Mouse (Mus musculus) layer of hippocampus, adult 9-11 months (tissue): Measurements from ENCODE around the gene Pon3.

ENCODE experiments used
- DNase-seq: peaks from one replicate; pipeline ENCODE4 v3.0.0; 2022

Gene Pon3

DNA sequence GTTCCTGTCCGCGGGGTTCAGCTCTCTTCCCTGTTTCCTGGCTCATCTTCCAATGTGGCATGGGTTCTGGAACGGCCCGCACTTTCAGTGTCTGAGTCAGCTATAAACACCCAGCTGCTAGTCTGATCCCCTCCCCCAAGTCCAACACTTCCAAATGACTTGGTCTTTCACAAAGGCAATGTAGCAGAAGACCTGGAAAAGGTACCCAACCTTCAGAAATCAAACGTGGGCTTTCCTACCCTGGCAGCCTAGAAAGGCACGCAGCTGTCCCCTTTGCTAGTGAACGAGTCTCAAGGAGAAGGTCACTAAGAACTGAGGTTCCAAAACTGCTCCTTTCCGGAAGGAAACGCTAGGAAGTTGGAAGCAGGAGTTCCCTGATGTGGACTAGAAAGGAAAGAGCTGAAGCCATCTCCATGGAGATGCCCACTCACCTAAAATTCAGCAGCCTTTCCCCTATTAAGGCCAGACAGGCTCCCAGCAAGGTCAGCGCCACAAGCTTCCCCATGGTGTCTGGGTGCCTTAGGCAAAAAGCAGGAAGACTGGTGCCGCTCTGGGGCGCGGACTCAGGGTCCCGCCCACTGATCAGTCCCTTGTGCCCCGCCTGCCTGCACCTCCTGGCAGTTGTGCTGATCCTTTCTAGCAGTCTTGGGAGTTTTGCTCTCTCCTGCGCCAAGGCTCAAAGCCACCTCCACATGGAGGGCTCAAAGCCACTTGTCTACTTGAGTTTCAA, at the start of gene Pon3:
Pon3 (minus strand) TSS at position 565 of the 730 bp plus-strand sequence.
- peak; percentile 19 for DNase-seq

DNA sequence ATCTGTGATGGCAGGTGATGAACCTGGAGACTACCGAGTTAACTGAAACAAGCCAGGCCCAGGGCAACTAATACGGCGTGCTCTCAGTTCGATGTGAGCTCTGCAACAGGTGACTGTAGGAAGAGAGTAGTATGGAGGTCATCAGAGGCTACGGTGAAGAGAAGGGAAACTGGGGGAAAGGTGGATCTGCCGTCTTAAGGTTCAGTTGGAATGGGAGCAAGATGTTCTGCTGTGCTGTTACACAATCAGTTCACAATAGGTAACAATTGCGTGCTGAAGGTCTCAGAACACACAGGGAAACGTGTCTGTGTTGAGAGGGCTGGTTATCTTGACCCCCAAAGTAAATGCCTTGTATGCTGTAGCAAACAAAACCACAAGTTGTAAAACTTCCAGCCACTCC, 48.9 kb upstream of the Pon3 start:
- DNase-seq = no peak

DNA sequence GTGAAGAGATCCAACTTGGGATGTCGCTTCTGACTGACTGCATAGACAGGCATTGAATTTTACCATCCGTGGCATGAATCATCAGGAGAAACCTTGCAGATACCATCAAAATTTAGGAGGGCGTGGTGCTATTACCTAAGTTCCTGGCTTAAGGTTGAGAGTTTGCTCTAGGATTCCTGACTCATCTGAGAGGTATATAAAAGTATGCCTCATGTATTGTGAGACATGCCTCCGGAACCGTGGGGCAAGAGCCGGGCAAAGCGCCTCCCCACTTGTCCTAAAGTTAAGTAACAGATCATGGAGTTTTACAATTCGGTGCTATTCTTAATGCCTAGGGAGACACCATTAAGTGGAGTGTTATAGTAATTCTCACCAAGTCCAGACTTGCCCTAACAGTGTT, 44.5 kb upstream of the Pon3 start:
- DNase-seq = no peak

DNA sequence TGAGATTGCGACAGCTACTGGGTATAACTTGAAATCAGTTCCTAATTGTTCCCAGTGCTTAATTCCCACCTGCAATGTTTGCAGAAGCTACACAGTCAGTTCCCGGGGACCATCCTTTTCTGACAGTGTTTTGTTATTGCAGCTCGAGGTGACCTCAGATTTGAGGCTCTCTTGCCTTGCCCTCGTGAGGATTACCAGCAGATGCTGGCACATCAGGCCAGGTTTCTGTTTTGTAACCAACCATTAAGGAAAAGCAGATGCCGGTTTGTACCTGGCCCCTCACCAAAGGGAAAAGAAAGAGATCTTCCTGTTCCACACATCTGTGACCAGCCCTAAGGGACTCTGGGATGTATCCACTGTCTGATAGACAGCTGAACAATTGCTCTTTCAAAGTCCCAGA, 43.5 kb upstream of the Pon3 start:
- no peak for DNase-seq

DNA sequence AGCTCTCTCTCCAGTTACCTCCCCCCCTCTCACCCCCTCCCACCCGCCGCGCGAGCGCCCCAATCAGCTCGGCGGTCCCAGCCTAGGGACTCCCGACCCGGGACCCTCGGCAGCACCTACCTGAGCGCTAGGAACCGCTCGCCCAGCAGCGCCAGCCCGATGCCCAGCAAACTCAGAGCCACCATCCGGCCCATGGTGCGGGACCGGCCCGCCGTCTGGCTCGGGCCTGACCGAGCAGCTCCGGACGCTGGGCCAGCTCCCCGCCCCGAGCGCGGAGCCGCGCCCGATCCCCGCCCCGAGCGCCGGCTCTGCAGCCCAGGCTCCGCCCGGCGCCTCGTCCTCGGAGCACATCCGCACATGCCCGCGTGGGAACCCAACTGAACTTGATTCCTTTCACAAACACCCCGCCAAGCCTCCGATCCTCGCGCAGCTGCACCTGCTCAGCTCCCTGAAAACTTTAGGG, 42.0 kb upstream of the Pon3 start, which contains the start of gene Pon2:
Pon2 (minus strand) TSS at position 364 of the 463 bp plus-strand sequence.
- peak; percentile 56 for DNase-seq

DNA sequence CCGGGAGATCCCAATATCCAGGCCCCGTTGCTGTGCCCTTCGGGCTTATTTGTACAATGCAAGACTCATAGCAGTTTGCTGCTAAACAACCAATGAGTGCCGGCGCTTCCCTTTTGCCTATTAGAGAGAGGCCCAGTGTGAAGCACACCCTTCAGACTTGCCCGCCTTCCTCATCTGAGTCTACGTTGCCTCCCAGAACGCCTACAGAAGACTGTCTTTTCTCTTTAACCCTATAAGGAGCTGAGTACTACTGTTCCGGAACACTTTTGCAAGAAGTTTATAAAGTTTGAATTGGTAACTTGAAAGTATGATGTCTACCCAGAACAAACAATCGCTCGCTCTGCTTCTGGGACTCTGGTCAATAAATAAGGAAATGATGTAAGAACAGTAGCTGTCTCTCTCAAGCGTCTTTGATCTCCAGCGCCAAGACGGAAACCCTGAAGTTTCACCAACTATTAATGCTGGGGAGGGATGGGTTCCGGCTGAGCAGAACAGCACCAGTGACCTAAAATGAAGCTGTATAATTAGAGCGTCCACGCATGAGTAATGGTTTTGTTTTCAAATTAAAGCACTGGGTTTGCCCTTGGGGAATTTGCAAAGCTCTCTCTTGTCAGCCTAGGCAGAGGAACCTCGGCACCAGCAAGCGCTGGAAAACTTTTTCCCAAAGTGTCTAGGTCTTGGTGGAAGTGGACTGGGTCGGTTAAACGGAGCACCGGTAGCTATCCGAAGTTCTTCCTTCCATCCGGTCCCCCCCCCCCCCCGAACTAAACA, 41.4 kb upstream of the Pon3 start:
- peak; percentile 29 for DNase-seq

DNA sequence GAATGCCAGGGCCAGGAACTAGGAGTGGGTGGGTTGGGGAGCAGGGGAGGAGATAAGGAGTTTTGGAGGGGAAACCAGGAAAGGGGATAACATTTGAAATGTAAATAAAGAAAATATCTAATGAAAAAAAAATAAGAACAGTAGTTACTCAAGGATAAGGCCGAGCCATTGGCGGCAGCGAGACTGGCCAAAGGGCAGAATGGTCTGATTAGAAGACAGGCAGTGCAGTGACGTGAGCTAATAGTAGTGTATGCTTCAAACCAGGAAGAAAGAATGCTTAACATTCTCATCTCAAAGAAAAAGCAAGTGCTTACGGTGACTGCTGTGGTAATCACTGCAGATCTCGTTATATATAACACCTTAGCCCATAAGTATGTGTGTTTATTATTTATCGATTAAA, 40.0 kb upstream of the Pon3 start:
- no peak for DNase-seq

DNA sequence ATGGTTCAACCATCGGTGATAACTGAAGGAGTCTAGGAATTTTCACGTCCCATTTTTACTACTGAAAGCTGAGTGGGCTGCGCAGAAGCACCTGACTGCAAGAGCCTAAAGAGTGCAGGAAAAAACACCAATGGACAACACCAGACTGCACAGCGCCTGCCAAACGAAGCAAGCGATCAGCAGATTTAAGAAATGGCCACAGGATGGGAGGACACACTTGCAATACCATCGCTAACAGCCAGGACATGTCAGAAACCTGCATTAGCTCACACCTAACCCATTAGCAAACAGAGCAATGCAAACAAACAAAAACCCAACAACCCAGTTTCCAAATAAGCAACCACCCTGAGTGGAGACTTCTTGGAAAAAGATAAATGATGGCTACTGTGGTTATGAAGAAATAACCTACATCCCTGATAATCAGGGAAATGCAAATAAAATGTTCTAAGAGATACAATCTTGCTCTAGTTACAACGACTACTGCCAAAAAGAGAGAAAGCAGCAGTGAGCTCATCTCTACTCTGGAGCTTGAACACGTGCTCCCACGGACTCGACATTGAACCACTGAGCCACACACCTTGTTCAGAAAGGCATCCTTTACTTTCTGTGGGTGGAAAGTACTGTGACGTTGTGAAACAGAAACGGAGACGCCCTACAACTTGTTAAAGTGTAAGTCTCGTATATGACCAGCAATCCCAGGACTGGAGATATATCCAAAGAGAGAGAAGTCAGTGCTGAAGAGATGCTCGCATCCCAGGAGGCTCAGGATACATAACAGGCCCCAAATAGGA, 38.8 kb upstream of the Pon3 start:
- no peak for DNase-seq

DNA sequence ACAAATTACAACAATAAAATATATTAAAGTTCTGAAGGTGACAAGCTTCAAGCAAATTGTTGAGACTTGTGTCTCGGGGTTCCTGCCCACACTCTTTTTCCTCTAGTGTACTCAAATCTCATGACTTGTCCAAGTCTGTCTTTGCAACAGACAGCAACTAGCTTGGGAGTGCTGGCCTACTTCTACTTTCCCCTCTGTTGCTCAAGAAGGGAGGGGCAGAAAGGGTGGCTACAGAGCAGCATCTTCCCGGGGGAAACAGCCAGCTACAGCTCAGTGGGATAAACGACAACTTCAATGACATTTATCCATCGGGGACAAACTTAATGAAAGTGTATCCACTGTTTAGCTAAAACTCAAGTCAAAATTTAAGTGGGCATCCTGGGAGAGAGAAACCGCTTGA, 36.8 kb upstream of the Pon3 start:
- no peak for DNase-seq

DNA sequence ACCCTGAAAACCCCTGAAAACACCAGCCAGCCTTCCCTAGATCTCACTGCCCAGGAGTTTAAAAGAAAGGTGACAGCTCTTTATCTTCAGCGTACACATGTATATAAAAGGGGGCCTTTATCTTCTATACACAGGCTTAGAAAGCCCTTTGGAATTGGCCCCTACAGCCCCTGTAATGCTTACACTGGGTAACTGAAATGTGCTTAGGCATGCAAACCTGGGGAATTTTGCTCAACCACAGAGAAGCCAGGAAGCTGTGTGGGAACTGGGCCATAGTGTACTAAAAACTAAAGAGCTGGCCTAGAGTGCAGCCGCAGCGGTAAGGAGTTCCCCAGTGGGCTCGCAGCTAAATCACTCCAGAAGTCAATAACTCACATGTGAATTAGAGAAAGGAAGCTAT, 35.4 kb upstream of the Pon3 start:
- DNase-seq = no peak

DNA sequence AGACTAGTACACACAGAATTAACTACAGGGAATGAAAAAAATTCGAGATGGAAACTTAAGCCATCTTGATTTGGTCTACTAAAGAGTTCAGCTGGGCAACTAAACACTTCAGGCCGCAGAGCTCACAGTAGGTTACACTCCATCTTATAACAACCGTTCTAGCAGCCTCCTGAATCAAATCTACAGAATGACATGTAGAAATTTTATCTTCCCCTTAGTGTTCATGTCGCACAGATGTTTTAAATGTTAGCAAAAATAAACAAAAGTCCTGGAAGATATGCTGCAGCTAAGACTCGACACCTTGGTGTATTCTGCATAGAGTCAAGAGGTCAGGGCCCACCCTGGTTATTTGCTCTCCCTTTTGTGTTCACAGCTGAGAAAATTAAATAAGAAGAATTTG, 31.8 kb upstream of the Pon3 start:
- DNase-seq = no peak

DNA sequence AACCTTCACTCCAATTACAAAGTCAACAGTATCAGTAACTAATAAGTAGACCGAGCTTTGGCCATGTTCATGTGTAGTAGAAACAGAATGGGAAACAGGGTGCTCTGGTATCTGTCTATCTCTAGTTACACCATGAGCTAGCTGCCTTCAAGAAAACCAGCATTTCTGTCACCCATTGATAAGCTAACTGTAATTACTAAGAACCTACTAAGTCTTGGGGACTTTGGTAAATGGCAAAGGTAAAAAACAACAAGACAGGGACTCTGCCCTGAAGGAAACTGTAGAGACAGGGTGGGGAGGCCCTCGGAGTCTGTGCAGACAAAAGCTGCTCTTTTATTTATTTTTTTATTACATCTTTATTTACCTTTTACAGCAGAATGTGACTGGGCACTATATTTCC, 31.3 kb upstream of the Pon3 start:
- DNase-seq = no peak

DNA sequence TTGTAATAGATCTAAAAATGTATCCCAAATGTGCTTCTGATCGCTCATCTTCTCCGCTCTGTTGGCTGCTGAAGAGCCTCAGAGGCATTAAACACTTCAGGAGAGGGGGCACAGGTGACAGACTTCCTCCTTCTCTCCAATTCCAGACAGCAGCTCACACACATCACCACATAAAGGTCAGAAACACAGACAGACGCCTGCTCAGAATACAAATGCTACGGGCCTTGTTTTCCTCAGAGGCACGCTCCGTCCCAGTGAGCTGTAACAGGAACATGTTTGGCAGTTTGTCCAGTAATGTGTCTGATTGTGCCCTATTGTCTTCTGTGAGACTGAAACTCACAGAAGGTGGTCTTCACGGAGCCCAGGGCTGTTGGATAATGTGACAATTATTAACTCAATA, 26.3 kb upstream of the Pon3 start:
- DNase-seq = no peak

DNA sequence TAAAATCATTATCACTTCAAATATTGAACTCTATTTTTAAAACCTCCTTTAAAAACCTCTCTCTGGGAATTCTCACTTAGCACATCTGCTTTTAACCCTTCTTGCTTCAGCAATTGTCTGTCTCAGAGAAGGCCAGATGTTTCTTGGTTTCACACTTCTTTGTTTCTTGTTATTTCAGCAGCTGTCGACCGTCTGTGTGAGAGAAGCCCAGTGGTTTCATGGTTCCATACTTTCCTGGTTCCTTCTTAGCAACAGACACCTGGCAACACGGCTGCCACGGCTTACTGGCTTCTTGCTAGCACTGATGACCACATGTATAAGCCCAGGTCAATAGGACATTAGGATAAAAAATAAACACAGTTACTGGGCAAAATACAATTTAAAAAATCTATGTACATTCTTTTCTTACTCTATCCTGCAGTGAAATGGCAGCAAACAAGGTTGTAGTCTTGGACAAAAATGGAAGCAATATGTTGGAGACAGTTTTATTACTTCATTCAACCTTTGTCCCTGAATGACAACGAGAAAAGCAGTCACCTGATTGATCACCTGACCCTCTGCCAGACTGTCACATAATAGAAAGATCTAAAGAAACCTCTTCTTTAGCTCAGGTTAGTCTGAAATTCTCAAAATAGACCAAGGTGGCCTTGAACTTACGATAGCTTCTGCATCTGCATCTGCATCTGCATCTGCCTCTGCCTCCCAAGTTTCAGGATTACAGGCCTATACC, 24.7 kb upstream of the Pon3 start:
- no peak for DNase-seq

DNA sequence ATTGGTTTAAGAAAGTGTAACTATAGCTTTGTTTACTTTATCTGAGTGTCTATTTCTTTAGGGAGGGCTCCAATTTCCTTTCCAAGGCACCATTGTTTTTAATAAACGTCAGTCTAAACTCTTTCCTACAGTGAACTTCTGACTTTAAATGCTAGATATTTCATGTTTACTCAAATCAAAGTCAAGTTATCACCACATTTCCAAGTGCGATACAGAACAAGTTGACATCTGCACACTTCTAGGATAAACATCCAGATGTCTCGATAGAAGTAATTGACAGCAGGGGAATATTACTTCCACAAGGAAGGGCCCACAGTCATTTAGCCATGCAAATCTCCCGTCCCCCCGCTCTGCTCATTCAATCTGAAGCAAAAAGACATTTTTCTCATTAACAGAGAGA, 21.9 kb upstream of the Pon3 start:
- no peak for DNase-seq

DNA sequence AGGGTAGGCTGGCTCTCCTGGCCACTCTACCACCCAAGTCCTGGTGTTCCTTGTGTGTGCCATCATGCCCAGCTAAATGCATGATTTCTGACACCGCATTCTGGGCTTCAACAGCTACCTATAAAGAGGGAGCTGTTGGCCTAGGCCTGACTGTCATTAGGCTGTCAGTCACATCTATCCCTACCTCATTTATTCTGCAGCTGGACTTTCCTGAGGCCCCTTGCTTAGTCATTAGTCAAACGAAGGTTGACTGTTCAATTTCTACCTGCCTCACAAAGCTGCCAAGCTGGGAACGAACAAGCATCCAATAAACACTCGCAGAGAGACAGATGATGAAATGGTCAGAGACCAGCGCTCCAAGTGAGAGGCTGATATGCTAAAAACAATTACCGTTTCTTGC, 13.6 kb upstream of the Pon3 start:
- DNase-seq = no peak

DNA sequence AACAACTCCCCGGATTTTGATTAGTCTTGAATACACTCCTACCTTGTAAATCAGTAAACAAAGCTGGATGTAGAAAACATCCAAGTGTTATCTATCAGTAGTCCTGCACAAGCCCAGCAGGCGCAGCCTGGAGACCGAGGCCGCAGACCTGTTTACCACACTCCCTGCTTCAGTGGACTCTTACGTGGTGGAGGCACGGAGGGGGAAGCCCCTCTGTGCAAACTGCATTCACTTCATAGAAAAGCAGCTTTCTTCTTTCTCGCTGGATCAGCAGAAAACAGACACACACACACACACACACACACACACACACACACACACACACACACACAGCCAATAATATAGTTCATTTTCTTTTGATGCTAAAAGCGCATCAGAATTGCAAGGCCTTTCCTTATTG, 8.7 kb upstream of the Pon3 start:
- DNase-seq = no peak

DNA sequence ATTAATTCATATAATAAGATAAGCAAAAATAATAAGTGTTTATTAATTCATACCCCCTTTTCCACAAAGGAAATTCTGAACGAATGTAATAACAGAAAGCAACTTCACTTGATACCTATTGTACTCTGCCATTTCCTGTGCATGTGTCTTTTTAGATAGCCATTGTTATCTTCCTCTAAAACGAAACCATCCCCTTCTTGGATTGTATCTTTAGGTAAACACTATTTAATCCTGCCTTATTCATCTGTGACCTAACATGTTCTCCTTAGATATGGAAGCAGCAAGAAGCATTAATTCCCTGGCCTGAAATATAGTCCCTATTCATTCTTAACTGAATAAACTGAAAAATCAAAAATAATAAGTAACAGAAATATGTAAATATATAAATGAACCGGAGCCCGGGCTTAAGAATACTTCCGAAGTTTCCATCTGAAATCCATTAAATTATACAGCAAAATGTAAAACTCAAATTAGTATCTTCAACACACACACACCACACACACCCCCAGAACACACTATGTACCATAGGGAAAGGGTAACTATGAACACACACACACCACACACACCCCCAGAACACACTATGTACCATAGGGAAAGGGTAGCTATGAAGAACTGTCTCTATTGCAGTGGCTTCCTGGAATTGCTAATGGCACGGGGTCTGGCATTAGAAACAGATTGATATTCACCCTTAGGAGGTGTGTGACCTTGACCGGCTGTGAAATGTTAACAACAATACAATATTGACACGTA, 7.3 kb upstream of the Pon3 start:
- DNase-seq = no peak

DNA sequence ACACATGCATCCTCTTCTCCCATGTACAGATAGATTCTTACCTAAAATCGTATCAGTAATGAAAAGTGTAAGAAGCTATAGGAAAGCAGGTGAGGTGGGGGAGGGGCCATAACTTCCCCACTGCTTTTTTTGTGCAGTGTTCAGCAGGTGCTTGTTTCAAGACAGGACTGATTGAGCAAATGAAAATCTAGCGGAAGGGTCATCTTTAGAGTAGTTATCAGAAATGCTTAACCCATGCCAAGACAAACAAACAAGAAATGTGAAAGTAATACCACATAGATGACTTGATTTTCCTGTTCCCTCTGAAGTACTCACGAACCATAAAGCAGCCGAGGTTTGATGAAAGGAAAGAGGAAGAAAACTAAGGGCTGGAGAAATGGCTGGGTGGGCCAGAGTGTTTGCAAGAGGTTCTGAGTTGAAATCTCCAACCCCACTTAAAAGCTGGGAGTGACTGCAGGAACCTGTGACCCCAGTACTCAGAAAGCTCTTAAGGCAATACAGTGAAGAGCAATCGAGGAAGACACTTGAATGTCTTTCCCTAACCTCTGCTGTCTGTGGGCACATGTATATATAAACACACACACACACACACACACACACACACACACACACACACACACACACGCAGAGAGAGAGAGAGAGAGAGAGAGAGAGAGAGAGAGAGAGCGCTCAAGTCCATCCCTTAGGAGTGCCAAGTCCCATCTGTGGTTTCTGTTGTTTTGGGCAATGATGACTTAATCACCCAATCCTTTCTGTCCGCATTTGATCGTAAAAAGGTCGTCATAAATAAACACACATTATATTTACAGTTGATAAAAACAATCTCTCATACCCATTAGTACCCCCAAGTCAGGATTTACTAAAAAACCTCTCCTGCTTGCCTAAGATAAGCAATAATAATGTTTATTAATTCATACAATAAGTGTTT, 6.5 kb upstream of the Pon3 start:
- no peak for DNase-seq

DNA sequence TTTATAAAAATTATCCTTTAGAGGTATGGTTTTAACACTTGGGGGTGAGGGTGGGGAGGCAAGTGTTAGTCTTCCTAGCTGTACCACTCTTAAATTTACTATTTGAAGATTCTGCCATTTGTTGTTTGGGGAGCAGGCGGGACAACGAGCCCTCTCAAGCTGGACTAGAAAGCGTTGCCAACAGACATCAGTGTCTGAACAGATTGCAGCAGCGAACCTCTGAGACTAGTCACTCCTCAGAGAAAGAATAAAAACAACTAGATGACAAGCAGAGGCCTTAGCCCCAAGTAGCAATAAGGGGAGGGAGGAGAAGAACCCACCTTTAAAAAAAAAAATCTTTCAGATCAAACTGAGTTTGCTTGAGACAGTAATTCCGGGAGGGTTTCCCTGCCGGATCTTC, 795 bp downstream of the Pon3 start:
- DNase-seq = no peak

DNA sequence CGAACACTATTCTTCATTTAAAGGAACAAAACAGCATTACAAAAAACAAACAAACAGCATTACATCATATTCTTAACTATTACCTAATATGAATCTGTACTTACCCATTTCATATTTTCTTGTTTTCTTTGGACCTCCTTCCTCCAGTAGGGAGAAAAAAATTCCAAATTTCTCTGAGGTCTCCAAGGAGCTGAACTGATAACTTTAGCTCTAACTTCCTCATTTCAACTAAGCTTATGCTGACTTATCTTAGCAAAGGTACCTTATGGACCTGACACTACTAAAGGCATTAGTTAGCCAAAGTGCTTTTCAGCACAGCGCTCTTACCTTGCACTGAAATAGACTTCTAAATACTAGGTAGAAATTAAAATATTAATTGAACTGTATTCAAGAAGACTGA, 1.2 kb downstream of the Pon3 start:
- DNase-seq = no peak
